Mouse (Mus musculus) gastrocnemius, adult 18-20 months (tissue): Measurements from ENCODE around the gene Gramd1b. TPM values are rescaled to one million over a fixed set of nuclear protein-coding genes. Genes with fewer than 3 reads are reported as not detected.
A peak's percentile ranks its signal among the peaks of the same experiment; 100 is the strongest.

Experiments used
- DNase-seq: peaks from one replicate; pipeline ENCODE4 v3.0.0; 2021; ENCODE audit warnings: low spot score
- total RNA-seq, 2 experiments: library from RNA; stranded (reverse); gene quantifications; 2 replicates each; pipeline ENCODE4 v1.2.3; 2021

Gramd1b gene
- total RNA-seq, 2 experiments from 2014 or later, result 7.5 to 7.9 TPM

- no peak for DNase-seq
Measured at GRCm38 (mm10) chr9:40269880-40270279, 261.3 kb downstream of the Gramd1b start.

- DNase-seq, result peak; percentile 60
Measured at GRCm38 (mm10) chr9:40269103-40269861, 261.9 kb downstream of the Gramd1b start, which contains the start of gene Scn3b. Gene Scn3b, plus strand, starts transcription at chr9:40269217.

- no peak for DNase-seq
Measured at GRCm38 (mm10) chr9:40268748-40269102, 262.5 kb downstream of the Gramd1b start.

GRCm38 (mm10) chr9:40268040-40268747 lies 263.0 kb downstream of the Gramd1b start:
- peak; percentile 34 for DNase-seq

GRCm38 (mm10) chr9:40263874-40264273 lies 267.3 kb downstream of the Gramd1b start:
- DNase-seq, result no peak

GRCm38 (mm10) chr9:40252459-40252858 lies 278.7 kb downstream of the Gramd1b start:
- no peak for DNase-seq

GRCm38 (mm10) chr9:40249106-40249505 lies 282.1 kb downstream of the Gramd1b start:
- DNase-seq, result no peak

GRCm38 (mm10) chr9:40246702-40247101 lies 284.5 kb downstream of the Gramd1b start:
- DNase-seq, result no peak

- no peak for DNase-seq
Measured at GRCm38 (mm10) chr9:40245974-40246665, 285.1 kb downstream of the Gramd1b start.

GRCm38 (mm10) chr9:40245466-40245865 lies 285.7 kb downstream of the Gramd1b start:
- no peak for DNase-seq

Other genes starting within 250 kb of the Gramd1b start
- not detected for gene Gm21915, start 139.2 kb upstream of the Gramd1b start, total RNA-seq
- gene Clmp, start 154.6 kb upstream of the Gramd1b start, total RNA-seq, result 1 to 10 TPM; 3.7 to 5.6 TPM